Mouse (Mus musculus): Measurements from ENCODE around the gene Pon2. TPM values are rescaled to one million over a fixed set of nuclear protein-coding genes. Genes with fewer than 3 reads are reported as not detected.

Gene Pon2
- total and polyA plus RNA-seq, 2 experiments: 17.1 to 36.1 TPM

- H3K9ac ChIP-seq (ENCODE audit: low read depth, low read length): no peak overlapping the region
- no peaks in the 10 kb centered on the region for H3K27me3 ChIP-seq (ENCODE audit: control insufficient read depth, insufficient read depth, low read length)
- H3K36me3 ChIP-seq (ENCODE audit: control insufficient read depth, insufficient read depth, low read length): peaks cover 21% of the 10 kb centered on the region
- TF ChIP-seq CTCF (IDR thresholded peaks at IDR 0.05; ENCODE audit: low read depth, low read length) (no peak), POLR2A (IDR thresholded peaks at IDR 0.05; ENCODE audit: extremely low read depth, insufficient read depth, low read length) (no peak)
- WGBS: 83% methylated on average over 5 of the region's 5 CpGs
- H3K27ac ChIP-seq (replicated peaks; ENCODE audit: insufficient read depth, low read depth, low read length): no peak overlapping the region
- H3K4me3 ChIP-seq (ENCODE audit: insufficient read depth, low read depth, low read length): no peak overlapping the region
- DNase-seq (ENCODE audit: extremely low read depth, low read depth, low spot score): no peak
- H3K79me2 ChIP-seq (ENCODE audit: control insufficient read depth, insufficient read depth, low read length): peaks cover 6% of the 10 kb centered on the region; the same call in 1 of the 2 replicates
- peaks cover 4% of the 10 kb centered on the region; the same call in 1 of the 2 replicates for H3K4me1 ChIP-seq (ENCODE audit: control insufficient read depth, insufficient read depth, low read length)
These were observed 10.3 kb downstream of the Pon2 start for GRCm38 (mm10) chr6:5287919-5288318.

- Histone ChIP-seq H3K27me3 (ENCODE audit: control insufficient read depth, insufficient read depth, low read length) (no peaks in the 10 kb centered on the region), H3K4me1 (ENCODE audit: control insufficient read depth, insufficient read depth, low read length) (peaks cover 7% of the 10 kb centered on the region; the same call in 1 of the 2 replicates), H3K36me3 (ENCODE audit: control insufficient read depth, insufficient read depth, low read length) (peaks cover 21% of the 10 kb centered on the region), H3K9ac (ENCODE audit: low read depth, low read length) (no peak overlapping the region), H3K79me2 (ENCODE audit: control insufficient read depth, insufficient read depth, low read length) (peaks cover 5% of the 10 kb centered on the region; the same call in 1 of the 2 replicates), H3K4me3 (ENCODE audit: insufficient read depth, low read depth, low read length) (no peak overlapping the region), H3K27ac (replicated peaks; ENCODE audit: insufficient read depth, low read depth, low read length) (no peak overlapping the region)
- 93% methylated on average over 2 of the region's 2 CpGs for WGBS
- TF ChIP-seq CTCF (IDR thresholded peaks at IDR 0.05; ENCODE audit: low read depth, low read length) (no peak), POLR2A (IDR thresholded peaks at IDR 0.05; ENCODE audit: extremely low read depth, insufficient read depth, low read length) (no peak)
- DNase-seq (ENCODE audit: extremely low read depth, low read depth, low spot score): no peak
These were observed 10.9 kb downstream of the Pon2 start for GRCm38 (mm10) chr6:5287392-5287791.

GRCm38 (mm10) chr6:5282418-5282817 lies 15.8 kb downstream of the Pon2 start:
- Histone ChIP-seq H3K36me3 (ENCODE audit: control insufficient read depth, insufficient read depth, low read length) (peaks cover 11% of the 10 kb centered on the region), H3K79me2 (ENCODE audit: control insufficient read depth, insufficient read depth, low read length) (peaks cover 2% of the 10 kb centered on the region; the same call in 1 of the 2 replicates), H3K9ac (ENCODE audit: low read depth, low read length) (no peak overlapping the region), H3K4me3 (ENCODE audit: insufficient read depth, low read depth, low read length) (no peak overlapping the region), H3K4me1 (ENCODE audit: control insufficient read depth, insufficient read depth, low read length) (peaks cover 16% of the 10 kb centered on the region), H3K27ac (replicated peaks; ENCODE audit: insufficient read depth, low read depth, low read length) (peak overlapping the region; percentile 16; the same call in 1 of the 2 replicates), H3K27me3 (ENCODE audit: control insufficient read depth, insufficient read depth, low read length) (no peaks in the 10 kb centered on the region)
- WGBS: 79% methylated on average over 7 of the region's 7 CpGs
- TF ChIP-seq POLR2A (IDR thresholded peaks at IDR 0.05; ENCODE audit: extremely low read depth, insufficient read depth, low read length): no peak
- no peak for TF ChIP-seq CTCF (IDR thresholded peaks at IDR 0.05; ENCODE audit: low read depth, low read length)
- peak; percentile 19 for DNase-seq (ENCODE audit: extremely low read depth, low read depth, low spot score)

GRCm38 (mm10) chr6:5280576-5281305 lies 17.5 kb downstream of the Pon2 start:
- Histone ChIP-seq H3K36me3 (ENCODE audit: control insufficient read depth, insufficient read depth, low read length) (peaks cover 25% of the 10 kb centered on the region), H3K79me2 (ENCODE audit: control insufficient read depth, insufficient read depth, low read length) (no peaks in the 10 kb centered on the region; the same call in 1 of the 2 replicates), H3K27me3 (ENCODE audit: control insufficient read depth, insufficient read depth, low read length) (no peaks in the 10 kb centered on the region), H3K9ac (ENCODE audit: low read depth, low read length) (no peak overlapping the region), H3K4me1 (ENCODE audit: control insufficient read depth, insufficient read depth, low read length) (peaks cover 16% of the 10 kb centered on the region), H3K4me3 (ENCODE audit: insufficient read depth, low read depth, low read length) (no peak overlapping the region), H3K27ac (replicated peaks; ENCODE audit: insufficient read depth, low read depth, low read length) (no peak overlapping the region)
- DNase-seq (ENCODE audit: extremely low read depth, low read depth, low spot score): peak; percentile 77
- 63% methylated on average over 6 of the region's 6 CpGs for WGBS
- TF ChIP-seq CTCF (IDR thresholded peaks at IDR 0.05; ENCODE audit: low read depth, low read length): no peak
- no peak for TF ChIP-seq POLR2A (IDR thresholded peaks at IDR 0.05; ENCODE audit: extremely low read depth, insufficient read depth, low read length)

- no peak overlapping the region for H3K27ac ChIP-seq (replicated peaks; ENCODE audit: insufficient read depth, low read depth, low read length)
- H3K36me3 ChIP-seq (ENCODE audit: control insufficient read depth, insufficient read depth, low read length): peaks cover 32% of the 10 kb centered on the region
- no peaks in the 10 kb centered on the region; the same call in 1 of the 2 replicates for H3K79me2 ChIP-seq (ENCODE audit: control insufficient read depth, insufficient read depth, low read length)
- DNase-seq (ENCODE audit: extremely low read depth, low read depth, low spot score): no peak
- 67% methylated on average over 5 of the region's 5 CpGs for WGBS
- TF ChIP-seq POLR2A (IDR thresholded peaks at IDR 0.05; ENCODE audit: extremely low read depth, insufficient read depth, low read length) (no peak), CTCF (IDR thresholded peaks at IDR 0.05; ENCODE audit: low read depth, low read length) (no peak)
- no peaks in the 10 kb centered on the region for H3K27me3 ChIP-seq (ENCODE audit: control insufficient read depth, insufficient read depth, low read length)
- no peak overlapping the region for H3K4me3 ChIP-seq (ENCODE audit: insufficient read depth, low read depth, low read length)
- H3K9ac ChIP-seq (ENCODE audit: low read depth, low read length): no peak overlapping the region
- peaks cover 11% of the 10 kb centered on the region for H3K4me1 ChIP-seq (ENCODE audit: control insufficient read depth, insufficient read depth, low read length)
These were observed 20.3 kb downstream of the Pon2 start for GRCm38 (mm10) chr6:5277972-5278371.

GRCm38 (mm10) chr6:5269641-5270040 lies 28.6 kb downstream of the Pon2 start:
- H3K36me3 ChIP-seq (ENCODE audit: control insufficient read depth, insufficient read depth, low read length): peaks cover 39% of the 10 kb centered on the region
- no peak overlapping the region for H3K4me3 ChIP-seq (ENCODE audit: insufficient read depth, low read depth, low read length)
- H3K9ac ChIP-seq (ENCODE audit: low read depth, low read length): no peak overlapping the region
- 79% methylated on average over 6 of the region's 6 CpGs for WGBS
- DNase-seq (ENCODE audit: extremely low read depth, low read depth, low spot score): no peak
- H3K27me3 ChIP-seq (ENCODE audit: control insufficient read depth, insufficient read depth, low read length): no peaks in the 10 kb centered on the region
- no peak for TF ChIP-seq CTCF (IDR thresholded peaks at IDR 0.05; ENCODE audit: low read depth, low read length)
- TF ChIP-seq POLR2A (IDR thresholded peaks at IDR 0.05; ENCODE audit: extremely low read depth, insufficient read depth, low read length): no peak
- no peak overlapping the region for H3K27ac ChIP-seq (replicated peaks; ENCODE audit: insufficient read depth, low read depth, low read length)
- no peaks in the 10 kb centered on the region for H3K4me1 ChIP-seq (ENCODE audit: control insufficient read depth, insufficient read depth, low read length)
- no peaks in the 10 kb centered on the region for H3K79me2 ChIP-seq (ENCODE audit: control insufficient read depth, insufficient read depth, low read length)
